Mouse (Mus musculus): ENCODE data around the gene Rbm39. TPM values are rescaled to one million over a fixed set of nuclear protein-coding genes. Genes with fewer than 3 reads are reported as not detected.
A peak's percentile ranks its signal among the peaks of the same experiment; 100 is the strongest.

Gene Rbm39
- 595 and 644 TPM in 2 replicates for polyA plus RNA-seq (2015; fragmentation: Nextera tagmentation; extraction: Ambion mirVana)

GRCm38 (mm10) chr2:156180094-156180821 is at the start of gene Rbm39:
Rbm39 (minus strand) TSS chr2:156180238.
- Histone ChIP-seq H3K4me2 (peak within 1 kb of the TSS; percentile 58), H3K4me1 (peaks cover 14% of the 10 kb centered on the region), H3K9me3 (no peaks in the 10 kb centered on the region), H3K4me3 (peak within 1 kb of the TSS; percentile 94), H3K27me3 (no peaks in the 10 kb centered on the region), H3K27ac (peak within 1 kb of the TSS; percentile 95), H3K36me3 (peaks cover 5% of the 10 kb centered on the region; the same call in 1 of the 2 replicates), H3K9ac (peak within 1 kb of the TSS; percentile 100)
- ATAC-seq (ENCODE audit: insufficient number of reproducible peaks, low FRiP score, low TSS enrichment, low read depth): peak; percentile 96
- WGBS: 0% methylated on average over 47 of the region's 47 CpGs

DNA sequence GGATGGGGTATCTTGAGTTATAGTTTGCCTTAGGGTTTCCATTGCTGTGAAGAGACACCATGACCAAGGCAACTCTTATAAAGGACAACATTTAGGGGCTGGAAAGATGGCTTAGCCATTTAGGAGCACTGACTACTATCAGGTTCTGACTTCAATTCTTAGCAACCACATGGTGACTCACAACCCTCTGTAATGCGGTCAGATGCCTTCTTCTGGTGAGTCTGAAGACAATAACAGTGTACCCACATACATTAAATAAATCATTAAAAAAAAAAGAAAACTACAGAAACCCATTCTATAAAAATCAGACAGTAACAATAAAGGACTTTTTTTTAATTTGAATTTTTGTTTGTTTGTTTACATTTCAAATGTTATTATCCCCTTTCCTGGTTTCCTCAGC is 49.1 kb upstream of the Rbm39 start:
- Histone ChIP-seq H3K4me1 (no peaks in the 10 kb centered on the region), H3K27ac (no peak overlapping the region), H3K4me3 (no peak overlapping the region), H3K36me3 (peaks cover 57% of the 10 kb centered on the region), H3K27me3 (no peaks in the 10 kb centered on the region), H3K9me3 (no peaks in the 10 kb centered on the region), H3K9ac (no peak overlapping the region), H3K4me2 (no peak overlapping the region)
- no peak for ATAC-seq (ENCODE audit: insufficient number of reproducible peaks, low FRiP score, low TSS enrichment, low read depth)
- WGBS: 93% methylated on average over 1 of the region's 1 CpGs

GRCm38 (mm10) chr2:156227689-156228088 is 47.7 kb upstream of the Rbm39 start:
- WGBS: 93% methylated on average over 1 of the region's 1 CpGs
- H3K4me3 ChIP-seq: no peak overlapping the region
- no peak overlapping the region for H3K9ac ChIP-seq
- H3K27me3 ChIP-seq: no peaks in the 10 kb centered on the region
- H3K9me3 ChIP-seq: no peaks in the 10 kb centered on the region
- H3K4me2 ChIP-seq: no peak overlapping the region
- no peaks in the 10 kb centered on the region for H3K4me1 ChIP-seq
- peaks cover 67% of the 10 kb centered on the region for H3K36me3 ChIP-seq
- ATAC-seq (ENCODE audit: insufficient number of reproducible peaks, low FRiP score, low TSS enrichment, low read depth): no peak
- H3K27ac ChIP-seq: no peak overlapping the region

DNA sequence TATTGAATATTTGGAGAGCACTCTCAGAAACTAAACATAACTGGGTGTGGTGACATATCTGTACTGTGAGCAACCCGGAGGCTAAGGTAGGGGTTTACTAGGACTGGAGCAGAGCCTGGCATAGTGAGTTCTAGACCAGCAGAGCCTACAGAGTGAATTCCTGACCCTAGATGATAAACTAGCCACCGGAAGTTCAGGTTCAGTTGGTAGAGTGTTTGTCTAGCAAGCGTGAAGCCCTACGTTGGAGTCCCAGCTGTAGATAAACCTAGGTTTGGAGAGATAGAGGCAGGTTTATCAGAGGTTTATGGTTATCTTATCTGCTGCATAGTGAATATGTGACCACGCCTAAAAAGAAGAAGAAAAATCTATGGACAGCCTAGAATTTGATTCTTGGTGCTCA is 44.0 kb upstream of the Rbm39 start:
- Histone ChIP-seq H3K36me3 (peaks cover 59% of the 10 kb centered on the region), H3K9me3 (no peaks in the 10 kb centered on the region), H3K27me3 (no peaks in the 10 kb centered on the region), H3K9ac (no peak overlapping the region), H3K4me2 (no peak overlapping the region), H3K4me3 (no peak overlapping the region), H3K4me1 (no peaks in the 10 kb centered on the region), H3K27ac (no peak overlapping the region)
- ATAC-seq (ENCODE audit: insufficient number of reproducible peaks, low FRiP score, low TSS enrichment, low read depth): no peak
- WGBS: 84% methylated on average over 5 of the region's 5 CpGs

DNA sequence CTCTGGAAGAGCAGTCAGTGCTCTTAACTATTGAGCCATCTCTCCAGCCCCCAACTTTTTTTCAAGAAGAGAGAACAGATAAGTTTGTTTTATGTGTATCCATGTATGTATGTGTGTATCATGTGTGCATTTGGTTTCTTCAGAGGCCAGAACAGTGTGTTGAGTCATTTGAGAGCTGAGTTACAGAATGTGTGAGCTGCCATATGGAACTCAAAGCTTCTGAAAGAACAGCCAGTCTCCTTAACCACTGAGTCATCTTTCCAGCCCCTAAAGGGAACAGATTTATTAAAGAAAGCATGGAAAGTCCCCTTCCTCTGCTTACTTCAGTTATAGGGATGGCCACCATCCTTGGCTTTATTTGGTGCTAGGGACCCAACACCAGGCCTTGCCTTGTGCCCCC is 42.1 kb upstream of the Rbm39 start:
- no peak for ATAC-seq (ENCODE audit: insufficient number of reproducible peaks, low FRiP score, low TSS enrichment, low read depth)
- H3K27ac ChIP-seq: no peak overlapping the region
- no peak overlapping the region for H3K4me3 ChIP-seq
- H3K36me3 ChIP-seq: peaks cover 48% of the 10 kb centered on the region
- H3K9ac ChIP-seq: no peak overlapping the region
- no peaks in the 10 kb centered on the region for H3K27me3 ChIP-seq
- H3K4me1 ChIP-seq: no peaks in the 10 kb centered on the region
- no peak overlapping the region for H3K4me2 ChIP-seq
- no peaks in the 10 kb centered on the region for H3K9me3 ChIP-seq

GRCm38 (mm10) chr2:156217786-156218185 is 37.7 kb upstream of the Rbm39 start:
- Histone ChIP-seq H3K27me3 (no peaks in the 10 kb centered on the region), H3K9ac (no peak overlapping the region), H3K4me3 (no peak overlapping the region), H3K27ac (no peak overlapping the region), H3K36me3 (peaks cover 21% of the 10 kb centered on the region; the same call in 1 of the 2 replicates), H3K9me3 (no peaks in the 10 kb centered on the region), H3K4me2 (no peak overlapping the region), H3K4me1 (no peaks in the 10 kb centered on the region)
- ATAC-seq (ENCODE audit: insufficient number of reproducible peaks, low FRiP score, low TSS enrichment, low read depth): no peak
- WGBS: 54% methylated on average over 1 of the region's 1 CpGs

- Histone ChIP-seq H3K36me3 (peaks cover 25% of the 10 kb centered on the region), H3K27ac (no peak overlapping the region), H3K4me1 (peaks cover 28% of the 10 kb centered on the region), H3K9ac (no peak overlapping the region), H3K4me2 (no peak overlapping the region), H3K27me3 (no peaks in the 10 kb centered on the region), H3K9me3 (no peaks in the 10 kb centered on the region), H3K4me3 (no peak overlapping the region)
- 92% methylated on average over 6 of the region's 6 CpGs for WGBS
- ATAC-seq (ENCODE audit: insufficient number of reproducible peaks, low FRiP score, low TSS enrichment, low read depth): no peak
Measured at GRCm38 (mm10) chr2:156203917-156204316, 23.9 kb upstream of the Rbm39 start.

DNA sequence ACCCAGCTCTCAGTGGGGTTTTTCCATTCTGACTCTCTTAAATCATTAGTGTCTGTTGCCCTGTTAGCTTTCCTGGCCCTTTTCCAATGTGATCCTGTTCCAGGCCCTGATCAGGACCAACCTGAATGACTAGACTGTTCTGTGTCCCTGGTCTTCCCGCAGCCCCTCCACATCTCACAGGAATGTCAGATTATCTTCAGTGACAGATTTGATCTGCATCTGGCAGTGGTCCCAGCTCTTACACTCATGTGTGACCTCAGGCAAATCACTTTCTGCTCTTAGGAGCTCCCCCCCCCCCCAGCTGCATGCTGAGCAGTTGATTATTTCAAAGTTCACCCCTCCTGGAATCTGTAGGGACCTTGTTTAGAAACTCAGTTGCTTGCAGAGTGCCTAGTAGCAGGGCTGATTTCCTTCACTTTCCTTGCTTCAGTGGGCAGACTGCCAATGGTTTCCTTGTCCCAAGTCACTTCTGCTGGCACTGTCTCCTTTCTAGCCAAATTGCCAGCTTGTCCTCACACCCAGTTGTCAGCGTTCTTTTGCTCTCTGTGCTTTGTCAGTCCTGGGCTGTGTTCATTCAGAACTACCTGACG is 22.9 kb upstream of the Rbm39 start:
- Histone ChIP-seq H3K27ac (peak overlapping the region; percentile 59), H3K4me3 (no peak overlapping the region), H3K36me3 (peaks cover 25% of the 10 kb centered on the region), H3K9me3 (no peaks in the 10 kb centered on the region), H3K27me3 (no peaks in the 10 kb centered on the region), H3K4me2 (no peak overlapping the region), H3K9ac (no peak overlapping the region), H3K4me1 (peaks cover 37% of the 10 kb centered on the region)
- ATAC-seq (ENCODE audit: insufficient number of reproducible peaks, low FRiP score, low TSS enrichment, low read depth): peak; percentile 74
- WGBS: 25% methylated on average over 3 of the region's 3 CpGs

DNA sequence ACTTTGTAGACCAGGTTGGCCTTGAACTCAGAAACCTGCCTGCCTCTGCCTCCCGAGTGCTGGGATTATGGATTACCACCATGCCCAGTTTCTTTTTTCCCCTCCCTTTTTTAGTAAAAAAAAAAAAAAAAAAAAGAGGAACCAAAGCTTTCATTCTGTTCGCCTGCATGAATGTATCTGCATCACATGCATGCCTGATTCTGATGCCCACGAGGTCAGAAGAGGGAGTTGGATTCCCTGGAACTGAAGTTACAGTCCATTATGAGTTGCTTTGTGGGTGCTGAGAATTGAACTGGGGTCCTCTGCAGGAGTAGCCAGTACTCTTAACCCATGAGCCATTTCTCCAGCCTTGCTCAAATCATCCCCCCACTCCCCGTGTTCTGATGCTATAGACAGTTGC is 21.4 kb upstream of the Rbm39 start:
- Histone ChIP-seq H3K27me3 (no peaks in the 10 kb centered on the region), H3K9me3 (no peaks in the 10 kb centered on the region), H3K4me2 (no peak overlapping the region), H3K36me3 (peaks cover 15% of the 10 kb centered on the region), H3K4me3 (no peak overlapping the region), H3K9ac (no peak overlapping the region), H3K27ac (no peak overlapping the region), H3K4me1 (peaks cover 43% of the 10 kb centered on the region)
- no peak for ATAC-seq (ENCODE audit: insufficient number of reproducible peaks, low FRiP score, low TSS enrichment, low read depth)
- whole genome bisulfite sequencing: 95% methylated on average over 4 of the region's 4 CpGs

DNA sequence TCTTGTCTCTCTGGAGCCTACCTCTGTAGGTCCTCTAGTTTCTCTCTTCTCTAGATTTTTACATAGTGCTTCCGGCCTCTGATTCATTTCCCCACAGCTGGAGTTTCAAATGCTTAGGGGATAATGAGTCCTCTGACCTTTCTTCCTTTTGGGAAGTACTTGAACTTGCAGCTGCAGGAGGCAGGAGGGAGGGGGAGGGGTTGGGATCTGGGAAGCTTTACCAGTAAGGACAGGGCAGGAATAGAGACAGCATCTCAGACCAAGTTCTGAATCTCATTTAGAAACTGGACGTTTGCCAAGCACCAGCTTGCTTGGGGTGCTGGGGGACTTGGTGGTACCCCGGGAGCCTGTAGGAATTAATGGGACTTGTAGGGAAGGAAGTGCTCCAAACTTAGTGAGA is 19.9 kb upstream of the Rbm39 start:
- H3K9me3 ChIP-seq: no peaks in the 10 kb centered on the region
- H3K9ac ChIP-seq: no peak overlapping the region
- H3K36me3 ChIP-seq: peaks cover 13% of the 10 kb centered on the region
- no peaks in the 10 kb centered on the region for H3K27me3 ChIP-seq
- no peak for ATAC-seq (ENCODE audit: insufficient number of reproducible peaks, low FRiP score, low TSS enrichment, low read depth)
- H3K4me3 ChIP-seq: no peak overlapping the region
- no peak overlapping the region for H3K4me2 ChIP-seq
- WGBS: 21% methylated on average over 3 of the region's 3 CpGs
- H3K27ac ChIP-seq: no peak overlapping the region
- H3K4me1 ChIP-seq: peaks cover 43% of the 10 kb centered on the region

- H3K4me3 ChIP-seq: peak overlapping the region; percentile 59
- H3K9ac ChIP-seq: peak overlapping the region; percentile 61
- H3K27me3 ChIP-seq: no peaks in the 10 kb centered on the region
- peak overlapping the region; percentile 59 for H3K4me2 ChIP-seq
- no peaks in the 10 kb centered on the region for H3K9me3 ChIP-seq
- peaks cover 32% of the 10 kb centered on the region for H3K4me1 ChIP-seq
- H3K27ac ChIP-seq: peak overlapping the region; percentile 94
- no peak for ATAC-seq (ENCODE audit: insufficient number of reproducible peaks, low FRiP score, low TSS enrichment, low read depth)
- 5% methylated on average over 16 of the region's 17 CpGs for WGBS
- H3K36me3 ChIP-seq: peaks cover 6% of the 10 kb centered on the region; the same call in 1 of the 2 replicates
Measured at GRCm38 (mm10) chr2:156197129-156197911, 17.3 kb upstream of the Rbm39 start.
